Mouse (Mus musculus) heart, adult 18-20 months (tissue): ENCODE results near the gene Plg. TPM values are rescaled to one million over a fixed set of nuclear protein-coding genes. Genes with fewer than 3 reads are reported as not detected.
A peak's percentile ranks its signal among the peaks of the same experiment; 100 is the strongest.

Experiments
- DNase-seq, 2 experiments: peaks; one replicate each; pipeline ENCODE4 v3.0.0; 2021 to 2022; ENCODE audit warnings: mixed read lengths in 1 of 2
- total RNA-seq, 2 experiments: library from RNA; stranded (reverse); gene quantifications; 2 replicates each; pipeline ENCODE4 v1.2.3; 2021

The Plg gene
- total RNA-seq, 2 experiments from 2014 or later, result not detected

DNA sequence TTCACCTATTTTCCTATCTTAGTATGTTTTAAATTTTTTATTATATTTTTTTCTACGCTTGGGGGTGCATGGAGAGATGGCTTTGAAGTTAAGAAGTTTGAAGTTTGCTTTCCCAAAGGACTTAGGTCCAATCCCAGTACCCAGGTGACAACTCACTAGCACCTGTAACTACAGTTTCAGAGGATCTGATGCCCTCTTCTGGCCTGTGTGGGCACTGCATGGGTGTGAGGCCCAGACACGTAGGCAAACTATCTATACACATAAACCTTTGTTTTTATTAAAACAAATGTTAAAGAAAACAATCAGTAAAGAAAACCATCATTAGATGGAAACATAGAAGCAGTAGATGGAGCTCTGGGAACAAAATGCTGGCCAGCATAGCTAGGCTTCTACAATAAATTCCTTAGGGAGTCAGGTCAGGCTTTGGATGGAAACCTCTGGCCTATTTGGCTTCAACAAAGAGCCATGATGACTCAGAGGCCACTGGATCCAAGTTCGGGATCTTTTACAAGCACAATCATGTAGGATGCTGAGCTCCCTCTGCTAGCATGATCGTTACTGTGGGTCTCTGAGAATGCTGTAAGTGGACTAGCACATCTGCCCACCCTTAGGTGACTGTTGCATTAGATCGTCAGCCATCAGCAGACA lies 76.9 kb downstream of the Plg start:
- peak; percentile 61 to 82 for DNase-seq

DNA sequence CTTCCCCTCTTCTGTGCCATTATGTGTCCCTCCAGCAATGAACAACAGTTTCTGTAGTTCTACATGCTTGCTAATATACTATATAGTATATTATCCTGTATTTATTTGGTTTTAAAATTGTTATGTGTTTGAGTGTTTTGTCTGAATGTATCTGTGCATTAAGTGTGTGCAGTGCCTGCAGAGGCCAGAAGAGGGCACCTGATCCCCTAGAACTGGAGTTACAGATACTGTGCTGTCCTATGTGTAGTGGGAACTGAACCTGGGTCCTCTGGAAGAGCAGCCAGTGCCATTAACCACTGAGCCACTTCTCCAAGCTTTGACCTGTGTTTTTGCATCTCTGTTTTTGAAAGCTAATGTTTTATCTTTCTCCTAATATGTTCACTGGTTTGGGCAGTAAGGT lies 82.8 kb downstream of the Plg start:
- no peak for DNase-seq

- peak; percentile 15 to 19 for DNase-seq
Measured at GRCm38 (mm10) chr17:12466501-12467000, 88.1 kb downstream of the Plg start.

DNA sequence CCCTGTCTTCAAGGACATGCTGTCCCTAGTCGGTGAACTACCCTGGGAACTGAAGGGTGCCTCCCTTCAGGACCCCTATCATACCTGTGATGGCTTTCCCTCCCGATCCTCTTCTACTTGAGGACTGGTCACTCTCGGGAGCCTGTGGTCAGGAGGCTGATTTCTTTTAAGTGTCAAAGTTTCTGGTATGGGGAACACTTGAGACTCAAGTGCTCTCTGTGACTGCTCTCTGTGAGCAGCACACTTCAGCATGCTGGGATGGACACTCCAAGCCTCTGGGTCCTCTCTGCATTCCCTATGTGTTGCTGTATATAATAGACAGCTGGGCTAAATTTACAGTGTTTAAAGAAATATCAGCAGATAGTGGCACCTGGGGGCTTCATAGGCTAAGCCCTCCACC lies 89.2 kb downstream of the Plg start:
- no peak for DNase-seq

DNA sequence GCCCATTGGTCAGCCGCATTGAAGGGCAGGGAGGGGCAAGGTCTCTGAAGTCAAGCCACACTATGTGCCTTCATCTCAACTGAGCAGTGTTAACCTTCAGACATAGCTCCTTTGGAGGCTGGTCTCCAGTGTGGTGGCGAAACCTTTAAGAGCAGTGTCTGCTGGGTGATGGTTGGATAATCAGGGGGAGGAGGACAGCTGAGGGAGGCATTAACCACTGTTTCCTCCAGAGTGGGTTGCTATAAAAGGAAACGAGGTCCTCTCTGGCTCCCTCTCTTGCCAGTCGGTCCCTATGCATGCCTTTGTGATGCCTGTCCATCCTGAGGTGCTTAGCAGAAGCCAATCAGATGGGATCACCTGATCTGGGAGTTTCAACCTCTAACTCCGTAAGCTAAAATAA lies 90.3 kb downstream of the Plg start:
- no peak for DNase-seq

Other genes starting within 250 kb of the Plg start
- gene Map3k4, start 59.8 kb upstream of the Plg start, total RNA-seq, result 10 to 100 TPM; 44.7 to 49.8 TPM
- 10 to 100 TPM; 12.0 to 13.9 TPM for gene Slc22a3, start 129.1 kb downstream of the Plg start, total RNA-seq
- gene Slc22a2, start 205.5 kb downstream of the Plg start, total RNA-seq, result not detected